ENCODE assay signal across 8 mouse cellular contexts in genomic region chr10:76905935-76906341, GRCm38 (mm10). TPM values are rescaled to one million over a fixed set of nuclear protein-coding genes. Genes with fewer than 3 reads are reported as not detected.
DNase-seq lines count a peak whose midpoint lies in the region; ATAC-seq and TF ChIP-seq lines count a peak whose summit lies in the region.

No protein-coding gene starts in this region.

- no peak overlapping the region for H3K9ac ChIP-seq in embryonic facial prominence, embryonic 14.5 days (ENCODE audit: low read depth, low read length)
- H3K9ac ChIP-seq in hindbrain, postnatal 0 days (replicated peaks; ENCODE audit: low read length), result no peak overlapping the region
- no peak overlapping the region for H3K9ac ChIP-seq in lung, postnatal 0 days (replicated peaks; ENCODE audit: low read depth)

- peaks cover 22% of the 10 kb centered on the region for H3K4me1 ChIP-seq in embryonic facial prominence, embryonic 14.5 days (ENCODE audit: control insufficient read depth, insufficient read depth, low read length)
- H3K4me1 ChIP-seq in hindbrain, postnatal 0 days (ENCODE audit: insufficient read depth, low read length), result 0 out of 2 replicates have a peak, but pooled peaks cover 4% of the 10 kb centered on the region
- H3K4me1 ChIP-seq in lung, postnatal 0 days (ENCODE audit: insufficient read depth, low read depth, low read length), result peaks cover 9% of the 10 kb centered on the region; the same call in 1 of the 2 replicates

- no peaks in the 10 kb centered on the region for H3K36me3 ChIP-seq in embryonic facial prominence, embryonic 14.5 days (ENCODE audit: control insufficient read depth, insufficient read depth, low read length)
- H3K36me3 ChIP-seq in hindbrain, postnatal 0 days (ENCODE audit: insufficient read depth, low read length), result no peaks in the 10 kb centered on the region
- H3K36me3 ChIP-seq in lung, postnatal 0 days (ENCODE audit: insufficient read depth, low read length), result no peaks in the 10 kb centered on the region

- H3K4me2 ChIP-seq in embryonic facial prominence, embryonic 14.5 days (ENCODE audit: low read depth, low read length), result peak overlapping the region; percentile 11; the same call in 1 of the 2 replicates
- H3K4me2 ChIP-seq in hindbrain, postnatal 0 days (ENCODE audit: low read depth, low read length), result no peak overlapping the region
- H3K4me2 ChIP-seq in lung, postnatal 0 days (replicated peaks; ENCODE audit: low read depth, low read length), result peak overlapping the region; percentile 11; the same call in 1 of the 2 replicates

- H3K27me3 ChIP-seq in embryonic facial prominence, embryonic 14.5 days (replicated peaks; ENCODE audit: control insufficient read depth, insufficient read depth, low read length), result no peaks in the 10 kb centered on the region
- H3K27me3 ChIP-seq in hindbrain, postnatal 0 days (ENCODE audit: insufficient read depth, low read length), result no peaks in the 10 kb centered on the region
- H3K27me3 ChIP-seq in lung, postnatal 0 days (replicated peaks; ENCODE audit: insufficient read depth, low read length), result no peaks in the 10 kb centered on the region

- TF ChIP-seq EP300 in lung, postnatal 0 days (IDR thresholded peaks at IDR 0.05), result no peak; the same call in 1 of the 2 replicates

- WGBS in embryonic facial prominence, embryonic 14.5 days, result 64% methylated on average over 14 of the region's 14 CpGs
- 80% methylated on average over 14 of the region's 14 CpGs for WGBS in hindbrain, postnatal 0 days
- 42% methylated on average over 14 of the region's 14 CpGs for WGBS in lung, postnatal 0 days

- no peak for TF ChIP-seq CTCF in hindbrain, postnatal 0 days (IDR thresholded peaks at IDR 0.05; ENCODE audit: low read depth)
- TF ChIP-seq CTCF in lung, postnatal 0 days (IDR thresholded peaks at IDR 0.05), result no peak
- TF ChIP-seq CTCF in layer of hippocampus, adult 2 months (conservative IDR thresholded peaks at IDR 0.05), result no peak

- H3K27ac ChIP-seq in embryonic facial prominence, embryonic 14.5 days (replicated peaks; ENCODE audit: low read depth, low read length), result peak overlapping the region; percentile 22; the same call in 1 of the 2 replicates
- no peak overlapping the region for H3K27ac ChIP-seq in hindbrain, postnatal 0 days
- H3K27ac ChIP-seq in lung, postnatal 0 days (ENCODE audit: low read length), result peak overlapping the region; percentile 51
- H3K27ac ChIP-seq in layer of hippocampus, adult 2 months, result no peak overlapping the region

- no peak overlapping the region for H3K4me3 ChIP-seq in embryonic facial prominence, embryonic 14.5 days (ENCODE audit: low read depth, low read length)
- no peak overlapping the region for H3K4me3 ChIP-seq in hindbrain, postnatal 0 days (ENCODE audit: low read length)
- H3K4me3 ChIP-seq in lung, postnatal 0 days (ENCODE audit: low read depth, low read length), result no peak overlapping the region
- H3K4me3 ChIP-seq in layer of hippocampus, adult 2 months, result no peak overlapping the region

- H3K9me3 ChIP-seq in embryonic facial prominence, embryonic 14.5 days (ENCODE audit: control insufficient read depth, low read length), result no peaks in the 10 kb centered on the region
- H3K9me3 ChIP-seq in hindbrain, postnatal 0 days (ENCODE audit: low read length), result no peaks in the 10 kb centered on the region
- no peaks in the 10 kb centered on the region for H3K9me3 ChIP-seq in lung, postnatal 0 days (ENCODE audit: low read length)

- peak; percentile 16 for DNase-seq in adrenal gland, postnatal 14 days
- DNase-seq in adrenal gland, postnatal 4 days (ENCODE audit: low spot score in 2 of 2), result no peak
- DNase-seq in embryonic facial prominence, embryonic 14.5 days (ENCODE audit: low spot score), result peak; percentile 59
- peak; percentile 5 for DNase-seq in hindbrain, postnatal 0 days (ENCODE audit: low spot score)
- DNase-seq in lung, postnatal 0 days (ENCODE audit: low spot score), result peak; percentile 64
- no peak for DNase-seq in spleen, postnatal 14 days (ENCODE audit: low spot score in 2 of 2)
- no peak for DNase-seq in layer of hippocampus, adult 2 months (ENCODE audit: low spot score in 2 of 2)
- DNase-seq in cerebellum, adult 8-10 months, result no peak

- ATAC-seq in embryonic facial prominence, embryonic 14.5 days (ENCODE audit: low read depth), result peak; percentile 71; the same call in 1 of the 2 replicates
- ATAC-seq in hindbrain, postnatal 0 days, result no peak
- ATAC-seq in lung, postnatal 0 days, result peak; percentile 63

RNA-seq across cellular contexts. Expression of gene Pcbp3, which starts 55.7 kb away (rescaled TPM):
- 32.3 and 33.7 TPM in 2 replicates for total RNA-seq in adrenal gland, postnatal 14 days (2021)
- 10 to 100 TPM; 52.3 to 72.3 TPM for total RNA-seq in adrenal gland, postnatal 4 days (2021)
- 18.9 and 20.9 TPM in 2 replicates for polyA plus RNA-seq in embryonic facial prominence, embryonic 14.5 days (2014; fragmentation: Nextera tagmentation; extraction: Ambion mirVana)
- total RNA-seq in hindbrain, postnatal 0 days (2014; rRNA removed), result 57.0 and 59.0 TPM in 2 replicates
- 92.9 and 95.6 TPM in 2 replicates for polyA plus RNA-seq in hindbrain, postnatal 0 days (2015; fragmentation: Nextera tagmentation; extraction: Ambion mirVana)
- 29.0 and 29.3 TPM in 2 replicates for polyA plus RNA-seq in lung, postnatal 0 days (2015; fragmentation: Nextera tagmentation; extraction: Ambion mirVana)
- 10 to 100 TPM; 57.6 to 63.9 TPM for total RNA-seq in layer of hippocampus, adult 2 months (2021)

Comparison
In these comparisons a context has a peak if more than half of its experiments do, and no peak if none do; other contexts are left out.
1. DNase-seq: peak in adrenal gland, postnatal 14 days (single experiment), embryonic facial prominence, embryonic 14.5 days (single experiment), hindbrain, postnatal 0 days (single experiment) and lung, postnatal 0 days (single experiment); none in adrenal gland, postnatal 4 days (0 of 2), spleen, postnatal 14 days (0 of 2), layer of hippocampus, adult 2 months (0 of 2) and cerebellum, adult 8-10 months (single experiment).
2. H3K27ac ChIP-seq: peak in embryonic facial prominence, embryonic 14.5 days (single experiment) and lung, postnatal 0 days (single experiment); none in hindbrain, postnatal 0 days (single experiment) and layer of hippocampus, adult 2 months (single experiment).